Mouse (Mus musculus): ENCODE measurements around the gene Rin2.

Gene Rin2

GRCm38 (mm10) chr2:145887937-145888765 lies 213.1 kb downstream of the Rin2 start:
- in situ Hi-C loops (cut with MboI, MseI): no loop called here

- in situ Hi-C loops (cut with MboI, MseI): no loop called here
Observed at GRCm38 (mm10) chr2:145888766-145889480, 213.9 kb downstream of the Rin2 start.

GRCm38 (mm10) chr2:145890571-145890970 lies 215.6 kb downstream of the Rin2 start:
- in situ Hi-C loops (cut with MboI, MseI): no loop called here

DNA sequence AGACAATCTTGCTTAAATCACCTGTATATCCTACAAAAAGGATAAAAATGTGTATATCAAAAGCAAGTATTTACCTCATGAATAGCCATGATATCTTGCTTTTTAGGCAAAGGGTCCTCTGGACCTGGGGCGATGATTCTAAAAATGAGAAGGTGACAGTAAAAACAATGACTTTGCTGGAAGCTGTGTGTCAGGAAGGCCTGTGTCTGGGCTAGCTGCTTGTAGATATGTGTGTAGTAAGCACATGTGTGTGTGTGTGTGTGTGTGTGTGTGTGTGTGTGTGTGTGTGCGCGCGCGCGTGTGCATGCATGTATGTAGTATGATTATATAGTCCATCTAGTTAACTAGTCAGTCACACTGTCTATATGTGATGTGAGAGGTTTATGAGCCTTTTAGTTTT lies 218.7 kb downstream of the Rin2 start:
- in situ Hi-C loops (cut with MboI, MseI): no loop called here

DNA sequence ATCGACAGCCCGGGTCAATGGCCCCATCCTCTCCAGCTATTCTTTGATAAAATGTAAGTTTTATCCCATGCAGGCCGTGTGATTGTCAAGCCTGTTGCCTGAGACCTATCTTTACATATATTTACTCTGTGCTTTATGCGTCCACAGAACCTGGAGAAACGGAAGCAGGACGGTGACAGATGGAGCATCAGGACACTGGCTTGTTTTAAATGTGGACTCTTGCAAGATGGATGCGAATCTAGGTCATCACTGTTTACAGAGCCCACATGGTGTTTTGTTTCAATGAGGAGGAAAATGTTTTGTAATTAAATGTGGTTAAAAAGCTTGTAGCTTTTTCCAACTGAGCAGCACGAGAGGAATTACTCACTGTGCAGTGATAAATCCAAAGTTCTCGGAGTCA lies 223.1 kb downstream of the Rin2 start:
- in situ Hi-C loops (cut with MboI, MseI): no loop called here

GRCm38 (mm10) chr2:145900318-145900717 lies 225.3 kb downstream of the Rin2 start:
- in situ Hi-C loops (cut with MboI, MseI): loop anchor here (25.0 kb wide), 3 partner anchors 1162 to 1638 kb away; partner anchors contain the start of genes Dtd1 (in 2 of the 2), Smim26 (in 2 of the 2), Mgme1 (in 1 of the 2) and Snx5 (in 1 of the 2)

- in situ Hi-C loops (cut with MboI, MseI): loop anchor here (25.0 kb wide), 3 partner anchors 1160 to 1640 kb away; partner anchors contain the start of genes Dtd1 (in 2 of the 2), Smim26 (in 2 of the 2), Mgme1 (in 1 of the 2) and Snx5 (in 1 of the 2)
Observed at GRCm38 (mm10) chr2:145901861-145902260, 226.8 kb downstream of the Rin2 start, which contains the start of gene Naa20. Gene Naa20, plus strand, starts transcription at chr2:145902099.

GRCm38 (mm10) chr2:145903061-145903901 lies 228.3 kb downstream of the Rin2 start:
- in situ Hi-C loops (cut with MboI, MseI): loop anchor here (25.0 kb wide), 3 partner anchors 1159 to 1641 kb away; partner anchors contain the start of genes Dtd1 (in 2 of the 2), Smim26 (in 2 of the 2), Mgme1 (in 1 of the 2) and Snx5 (in 1 of the 2)

- in situ Hi-C loops (cut with MboI, MseI): loop anchor here (25.0 kb wide), 3 partner anchors 1158 to 1642 kb away; partner anchors contain the start of genes Dtd1 (in 2 of the 2), Smim26 (in 2 of the 2), Mgme1 (in 1 of the 2) and Snx5 (in 1 of the 2)
Observed at GRCm38 (mm10) chr2:145903983-145904616, 229.1 kb downstream of the Rin2 start.

- in situ Hi-C loops (cut with MboI, MseI): loop anchor here (25.0 kb wide), 3 partner anchors 1157 to 1643 kb away; partner anchors contain the start of genes Dtd1 (in 2 of the 2), Smim26 (in 2 of the 2), Mgme1 (in 1 of the 2) and Snx5 (in 1 of the 2)
Observed at GRCm38 (mm10) chr2:145905156-145905555, 230.1 kb downstream of the Rin2 start.

GRCm38 (mm10) chr2:145905884-145906283 lies 230.9 kb downstream of the Rin2 start:
- in situ Hi-C loops (cut with MboI, MseI): loop anchor here (25.0 kb wide), 3 partner anchors 1156 to 1644 kb away; partner anchors contain the start of genes Dtd1 (in 2 of the 2), Smim26 (in 2 of the 2), Mgme1 (in 1 of the 2) and Snx5 (in 1 of the 2)

- in situ Hi-C loops (cut with MboI, MseI): loop anchor here (25.0 kb wide), 3 partner anchors 1141 to 1659 kb away; partner anchors contain the start of genes Dtd1 (in 2 of the 2), Smim26 (in 2 of the 2), Mgme1 (in 1 of the 2) and Snx5 (in 1 of the 2)
Observed at GRCm38 (mm10) chr2:145920941-145921650, 246.1 kb downstream of the Rin2 start.

- in situ Hi-C loops (cut with MboI, MseI): loop anchor here in 1 of 2 experiments (10.0 kb wide), 1 partner anchor 570 kb away; no protein-coding TSS in a partner anchor
Observed at GRCm38 (mm10) chr2:145934339-145935231, 259.6 kb downstream of the Rin2 start, which contains the start of the genes Cfap61 and Crnkl1. Gene Cfap61, plus strand, starts transcription at chr2:145934784. Gene Crnkl1, minus strand, starts transcription at chr2:145935014.

DNA sequence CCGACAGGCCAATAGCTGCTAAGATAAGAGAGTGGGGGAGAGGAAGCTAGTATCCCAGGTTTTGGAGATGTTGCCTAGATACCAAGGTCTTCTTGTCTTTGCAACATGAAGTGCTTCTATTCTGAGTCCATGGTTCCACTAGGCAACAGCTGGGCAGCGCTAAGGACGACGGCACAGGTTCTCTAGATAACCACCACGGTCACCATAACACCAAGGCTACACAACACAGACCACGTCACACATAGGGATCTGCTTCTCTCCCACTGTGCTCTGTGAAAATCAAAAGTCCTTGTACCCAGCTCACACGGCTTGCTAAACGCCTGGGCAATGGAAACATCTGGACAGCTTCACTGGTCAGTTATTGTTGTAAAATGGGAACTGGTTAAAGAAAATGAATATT lies 262.0 kb downstream of the Rin2 start:
- in situ Hi-C loops (cut with MboI, MseI): loop anchor here in 1 of 2 experiments (10.0 kb wide), 1 partner anchor 568 kb away; no protein-coding TSS in a partner anchor
